Mouse (Mus musculus) MEL (cell line): ENCODE results near the gene Glp1r. TPM values are rescaled to one million over a fixed set of nuclear protein-coding genes. Genes with fewer than 3 reads are reported as not detected.

Source experiments
- DNase-seq: peaks from one replicate; pipeline ENCODE4 v3.0.0; 2011; ENCODE audit warnings: low read depth, low spot score
- H3K27ac ChIP-seq: 2 replicates; pipeline ENCODE4 v1.5.1; 2012; ENCODE audit warnings: low read depth, mild to moderate bottlenecking, control low read depth, low read length, moderate library complexity; ENCODE audit not compliant: control insufficient read depth
- H3K27me3 ChIP-seq, 2 experiments: fragments of 150-350 bp in 1 of 2; sonication (generic) in 1 of 2; 2 replicates each; pipeline ENCODE4 v1.6.1; 2012; ENCODE audit warnings: low read length in 2 of 2, mild to moderate bottlenecking in 2 of 2, improper control_type of control experiment in 1 of 2, moderate library complexity in 1 of 2; ENCODE audit not compliant: insufficient read depth in 2 of 2, control insufficient read depth in 1 of 2
- H3K36me3 ChIP-seq, 2 experiments: 2 replicates each; pipeline ENCODE4 v1.6.1; 2012 to 2014; ENCODE audit warnings: low read length in 2 of 2, improper control_type of control experiment in 1 of 2, inconsistent platforms in 1 of 2, mild to moderate bottlenecking in 1 of 2; ENCODE audit not compliant: insufficient read depth in 2 of 2, control insufficient read depth in 1 of 2
- H3K4me1 ChIP-seq, 2 experiments: fragments of 150-350 bp in 1 of 2; sonication (generic) in 1 of 2; 2 replicates each; pipeline ENCODE4 v1.6.1; 2012; ENCODE audit warnings: low read length in 2 of 2, improper control_type of control experiment in 1 of 2, mild to moderate bottlenecking in 1 of 2; ENCODE audit not compliant: insufficient read depth in 2 of 2, control insufficient read depth in 1 of 2
- H3K4me3 ChIP-seq, 2 experiments: fragments of 150-350 bp in 1 of 2; sonication (generic) in 1 of 2; 2 replicates each; pipeline ENCODE4 v1.5.1; 2012; ENCODE audit warnings: low read depth in 2 of 2, low read length in 2 of 2, mild to moderate bottlenecking in 2 of 2, moderate library complexity in 2 of 2, control low read depth in 1 of 2, improper control_type of control experiment in 1 of 2; ENCODE audit not compliant: control insufficient read depth in 1 of 2, insufficient read depth in 1 of 2
- H3K79me2 ChIP-seq: 2 replicates; pipeline ENCODE4 v1.6.1; 2012; ENCODE audit warnings: mild to moderate bottlenecking, low read length, moderate library complexity; ENCODE audit not compliant: control insufficient read depth, poor library complexity, insufficient read depth
- H3K9ac ChIP-seq: 2 replicates; pipeline ENCODE4 v1.6.1; 2012; ENCODE audit warnings: low read depth, mild to moderate bottlenecking, control low read depth, low read length, moderate library complexity; ENCODE audit not compliant: control insufficient read depth, poor library complexity, severe bottlenecking
- H3K9me3 ChIP-seq: fragments of 150-350 bp; sonication (generic); replicated peaks from 2 replicates; pipeline ENCODE4 v1.6.1; 2012; ENCODE audit warnings: mild to moderate bottlenecking, low read length, improper control_type of control experiment, moderate library complexity; ENCODE audit not compliant: insufficient read depth
- CHD1 ChIP-seq: IDR thresholded peaks from 2 replicates; pipeline ENCODE4 v1.6.1; 2012; ENCODE audit warnings: low read depth, mild to moderate bottlenecking, inconsistent platforms, low read length, improper control_type of control experiment
- CHD2 ChIP-seq: IDR thresholded peaks from 2 replicates; pipeline ENCODE4 v1.6.1; 2011; ENCODE audit warnings: low read length, improper control_type of control experiment
- CTCF ChIP-seq, 3 experiments: IDR thresholded peaks in 2 of 3; conservative IDR thresholded peaks in 1 of 3; 2 replicates each; pipeline ENCODE4 v1.5.1; 2011 to 2012; ENCODE audit warnings: low read length in 3 of 3, low read depth in 2 of 3, mild to moderate bottlenecking in 2 of 3, improper control_type of control experiment in 1 of 3, inconsistent platforms in 1 of 3, mixed read lengths in 1 of 3, moderate library complexity in 1 of 3; ENCODE audit not compliant: control insufficient read depth in 1 of 3, insufficient read depth in 1 of 3, poor library complexity in 1 of 3, severe bottlenecking in 1 of 3
- E2F4 ChIP-seq: IDR thresholded peaks from 2 replicates; pipeline ENCODE4 v1.6.1; 2011; ENCODE audit warnings: low read depth, low read length, improper control_type of control experiment, borderline replicate concordance
- ETS1 ChIP-seq: IDR thresholded peaks from 2 replicates; pipeline ENCODE4 v1.6.1; 2012; ENCODE audit warnings: low read depth, mild to moderate bottlenecking, inconsistent platforms, low read length, improper control_type of control experiment, moderate library complexity
- HCFC1 ChIP-seq: IDR thresholded peaks from 2 replicates; pipeline ENCODE4 v1.6.1; 2012; ENCODE audit warnings: low read depth, mild to moderate bottlenecking, inconsistent platforms, low read length, improper control_type of control experiment, moderate library complexity
- MAFK ChIP-seq: IDR thresholded peaks from 2 replicates; pipeline ENCODE4 v1.6.1; 2011; ENCODE audit warnings: low read depth, mild to moderate bottlenecking, low read length, improper control_type of control experiment, borderline replicate concordance
- MYB ChIP-seq: IDR thresholded peaks from 2 replicates; pipeline ENCODE4 v1.6.1; 2011; ENCODE audit warnings: mild to moderate bottlenecking, low read depth, low read length, improper control_type of control experiment
- NELFE ChIP-seq: IDR thresholded peaks from 2 replicates; pipeline ENCODE4 v1.6.1; 2011; ENCODE audit warnings: low read depth, low read length, improper control_type of control experiment
- POLR2A ChIP-seq, 2 experiments: IDR thresholded peaks; 2 replicates each; pipeline ENCODE4 v1.6.1; 2011 to 2012; ENCODE audit warnings: low read length in 2 of 2, mild to moderate bottlenecking in 2 of 2, control low read depth in 1 of 2, improper control_type of control experiment in 1 of 2, low read depth in 1 of 2, moderate library complexity in 1 of 2; ENCODE audit not compliant: control insufficient read depth in 1 of 2, insufficient read depth in 1 of 2, poor library complexity in 1 of 2
- POLR2AphosphoS5 ChIP-seq: IDR thresholded peaks from 2 replicates; pipeline ENCODE4 v1.6.1; 2012; ENCODE audit warnings: low read depth, borderline replicate concordance, mild to moderate bottlenecking, inconsistent platforms, low read length, moderate library complexity, mixed read lengths
- RAD21 ChIP-seq: IDR thresholded peaks from 2 replicates; pipeline ENCODE4 v1.6.1; 2011; ENCODE audit warnings: mild to moderate bottlenecking, low read depth, low read length, improper control_type of control experiment
- SIN3A ChIP-seq: IDR thresholded peaks from 2 replicates; pipeline ENCODE4 v1.6.1; 2012; ENCODE audit warnings: low read length, improper control_type of control experiment, inconsistent platforms
- SMC3 ChIP-seq: IDR thresholded peaks from 2 replicates; pipeline ENCODE4 v1.6.1; 2011; ENCODE audit warnings: low read depth, low read length, improper control_type of control experiment
- TAL1 ChIP-seq: IDR thresholded peaks from 2 replicates; pipeline ENCODE4 v1.6.1; 2012; ENCODE audit warnings: mild to moderate bottlenecking, inconsistent platforms, low read length, moderate library complexity, mixed read lengths
- TCF12 ChIP-seq: IDR thresholded peaks from 2 replicates; pipeline ENCODE4 v1.6.1; 2014; ENCODE audit warnings: low read depth, mild to moderate bottlenecking, inconsistent platforms, low read length, improper control_type of control experiment, moderate library complexity
- USF2 ChIP-seq, 2 experiments: IDR thresholded peaks; 2 replicates each; pipeline ENCODE4 v1.6.1; 2011 to 2012; ENCODE audit warnings: improper control_type of control experiment in 2 of 2, low read length in 2 of 2, borderline replicate concordance in 1 of 2, inconsistent platforms in 1 of 2, low read depth in 1 of 2, mild to moderate bottlenecking in 1 of 2; ENCODE audit not compliant: insufficient read depth in 1 of 2
- ZC3H11A ChIP-seq: IDR thresholded peaks from 2 replicates; pipeline ENCODE4 v1.6.1; 2012; ENCODE audit warnings: low read depth, mild to moderate bottlenecking, inconsistent platforms, low read length, improper control_type of control experiment
- ZKSCAN1 ChIP-seq: IDR thresholded peaks from 2 replicates; pipeline ENCODE4 v1.6.1; 2012; ENCODE audit warnings: low read depth, mild to moderate bottlenecking, inconsistent platforms, low read length, improper control_type of control experiment, moderate library complexity
- ZMIZ1 ChIP-seq: IDR thresholded peaks from 2 replicates; pipeline ENCODE4 v1.6.1; 2012; ENCODE audit warnings: low read depth, mild to moderate bottlenecking, inconsistent platforms, low read length, improper control_type of control experiment, moderate library complexity
- ZNF384 ChIP-seq: IDR thresholded peaks from 2 replicates; pipeline ENCODE4 v1.6.1; 2012; ENCODE audit warnings: low read depth, mild to moderate bottlenecking, inconsistent platforms, low read length, improper control_type of control experiment
- polyA plus RNA-seq, 2 experiments: library from polyadenylated mRNA; stranded (reverse) in 1 of 2; unstranded in 1 of 2; fragments of >175 nt in 1 of 2; fragments of >200 nt in 1 of 2; gene quantifications; 2 replicates each; pipeline versions ENCODE4 v1.2.1 to v1.2.4; 2012; ENCODE audit warnings: low replicate concordance in 2 of 2, low read depth in 1 of 2; ENCODE audit not compliant: insufficient read length in 2 of 2, insufficient read depth in 1 of 2, missing spikeins in 1 of 2
- total RNA-seq: library from RNA; depleted of rRNA; stranded (reverse); fragments of 300-350 nt; gene quantifications from 2 replicates; pipeline ENCODE4 v1.2.3, GENCODE M21; 2012

Glp1r gene
- total and polyA plus RNA-seq, 3 experiments, result 0.04 TPM; not detected in 1

- no peaks in the 10 kb centered on the region for H3K9me3 ChIP-seq
- peaks cover 2 to 8% of the 10 kb centered on the region in 2 experiments; a peak in 2 of 4 replicates for H3K4me1 ChIP-seq
- H3K79me2 ChIP-seq, result no peaks in the 10 kb centered on the region
- peak; percentile 78 for TF ChIP-seq ZNF384
- TF ChIP-seq CTCF (IDR thresholded peaks at IDR 0.05 in 2 of 3, conservative IDR thresholded peaks at IDR 0.05 in 1 of 3; ENCODE audit: control insufficient read depth in 1 of 3, insufficient read depth in 1 of 3, low read depth in 2 of 3, low read length in 3 of 3, poor library complexity in 1 of 3, severe bottlenecking in 1 of 3), result peak; percentile 29 to 41 (median 41)
- 0 out of 2 replicates have a peak, but pooled peaks have one; percentile 11 for TF ChIP-seq NELFE
- TF ChIP-seq ZMIZ1, result no peak
- peak; percentile 34 for TF ChIP-seq SMC3
- no peak overlapping the region for H3K4me3 ChIP-seq
- no peak overlapping the region for H3K9ac ChIP-seq
- H3K36me3 ChIP-seq, result peaks cover 0 to 8% of the 10 kb centered on the region in 2 experiments; a peak in 2 of 4 replicates
- DNase-seq, result peak; percentile 35
- H3K27ac ChIP-seq, result no peak overlapping the region
- H3K27me3 ChIP-seq, result no peaks in the 10 kb centered on the region
Observed at GRCm38 (mm10) chr17:30880391-30880790, 21.2 kb upstream of the Glp1r start.

GRCm38 (mm10) chr17:30881001-30881400, 20.6 kb upstream of the Glp1r start:
- no peak for TF ChIP-seq E2F4
- TF ChIP-seq SMC3, result no peak
- TF ChIP-seq TCF12, result no peak
- no peak for TF ChIP-seq HCFC1
- no peak for TF ChIP-seq NELFE
- no peak for TF ChIP-seq POLR2AphosphoS5
- TF ChIP-seq POLR2A (IDR thresholded peaks at IDR 0.05; ENCODE audit: control insufficient read depth in 1 of 2, insufficient read depth in 1 of 2, low read depth in 1 of 2, low read length in 2 of 2, poor library complexity in 1 of 2), result no peak
- TF ChIP-seq RAD21, result no peak
- no peak for TF ChIP-seq CHD1
- no peak for TF ChIP-seq ETS1
- no peak for TF ChIP-seq MAFK
- no peak for TF ChIP-seq TAL1
- no peak for TF ChIP-seq CHD2
- no peak for TF ChIP-seq CTCF (IDR thresholded peaks at IDR 0.05 in 2 of 3, conservative IDR thresholded peaks at IDR 0.05 in 1 of 3; ENCODE audit: control insufficient read depth in 1 of 3, insufficient read depth in 1 of 3, low read depth in 2 of 3, low read length in 3 of 3, poor library complexity in 1 of 3, severe bottlenecking in 1 of 3)
- no peak for TF ChIP-seq USF2 (IDR thresholded peaks at IDR 0.05; ENCODE audit: borderline replicate concordance in 1 of 2, insufficient read depth in 1 of 2, low read depth in 1 of 2, low read length in 2 of 2)
- no peak for TF ChIP-seq ZMIZ1
- no peak for TF ChIP-seq ZC3H11A
- no peak for TF ChIP-seq ZKSCAN1
- no peak for TF ChIP-seq MYB
- no peak for TF ChIP-seq SIN3A
- Histone ChIP-seq H3K4me3 (no peak overlapping the region), H3K4me1 (peaks cover 2 to 8% of the 10 kb centered on the region in 2 experiments; a peak in 2 of 4 replicates), H3K36me3 (peaks cover 0 to 8% of the 10 kb centered on the region in 2 experiments; a peak in 2 of 4 replicates), H3K27me3 (no peaks in the 10 kb centered on the region), H3K79me2 (no peaks in the 10 kb centered on the region), H3K9me3 (no peaks in the 10 kb centered on the region), H3K9ac (no peak overlapping the region), H3K27ac (no peak overlapping the region)
- no peak for DNase-seq
